Mouse (Mus musculus) gonadal fat pad, adult 2 months (tissue): ENCODE data around the gene Hist1h4c. TPM values are rescaled to one million over a fixed set of nuclear protein-coding genes. Genes with fewer than 3 reads are reported as not detected.
"Not testable (repeated sequence)": the region's sequence is repeated elsewhere in the genome, so short reads cannot be mapped to it uniquely, and the experiment has no call there.

Experiments
- DNase-seq: peaks from one replicate; pipeline ENCODE4 v3.0.0-alpha.2; 2012; ENCODE audit warnings: low read depth
- polyA plus RNA-seq: library from polyadenylated mRNA; depleted of rRNA; stranded (reverse); fragments of >200 nt; gene quantifications from 2 replicates; pipeline ENCODE4 v1.2.3, GENCODE M21; 2012; rRNA removed

The Hist1h4c gene
- 3.9 and 6.4 TPM in 2 replicates for polyA plus RNA-seq

- peak; percentile 94 for DNase-seq
Measured at GRCm38 (mm10) chr13:23698300-23698693, at the start of gene Hist1h4c. Hist1h4c (minus strand) TSS chr13:23698454.

DNA sequence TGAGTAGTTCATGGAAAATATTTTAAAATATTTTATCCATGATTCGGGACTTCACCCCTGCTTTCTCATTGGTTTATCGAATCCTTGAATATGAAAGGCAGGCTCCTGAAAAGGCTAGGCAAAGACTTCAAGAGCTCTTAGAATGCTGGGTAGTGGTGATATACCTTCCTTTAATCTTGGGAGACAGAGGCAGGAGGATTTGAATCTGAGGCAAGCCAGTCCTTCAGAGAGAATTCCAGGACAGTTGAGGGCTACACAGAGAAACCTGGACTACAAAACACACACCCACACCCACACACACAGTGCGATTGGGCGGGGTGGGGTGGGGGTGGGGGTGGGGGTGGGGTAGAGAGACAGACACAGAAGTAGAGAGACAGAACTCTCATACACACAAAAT lies 49.6 kb upstream of the Hist1h4c start:
- DNase-seq, result no peak

- no peak for DNase-seq
Measured at GRCm38 (mm10) chr13:23747081-23747891, 49.0 kb upstream of the Hist1h4c start.

DNA sequence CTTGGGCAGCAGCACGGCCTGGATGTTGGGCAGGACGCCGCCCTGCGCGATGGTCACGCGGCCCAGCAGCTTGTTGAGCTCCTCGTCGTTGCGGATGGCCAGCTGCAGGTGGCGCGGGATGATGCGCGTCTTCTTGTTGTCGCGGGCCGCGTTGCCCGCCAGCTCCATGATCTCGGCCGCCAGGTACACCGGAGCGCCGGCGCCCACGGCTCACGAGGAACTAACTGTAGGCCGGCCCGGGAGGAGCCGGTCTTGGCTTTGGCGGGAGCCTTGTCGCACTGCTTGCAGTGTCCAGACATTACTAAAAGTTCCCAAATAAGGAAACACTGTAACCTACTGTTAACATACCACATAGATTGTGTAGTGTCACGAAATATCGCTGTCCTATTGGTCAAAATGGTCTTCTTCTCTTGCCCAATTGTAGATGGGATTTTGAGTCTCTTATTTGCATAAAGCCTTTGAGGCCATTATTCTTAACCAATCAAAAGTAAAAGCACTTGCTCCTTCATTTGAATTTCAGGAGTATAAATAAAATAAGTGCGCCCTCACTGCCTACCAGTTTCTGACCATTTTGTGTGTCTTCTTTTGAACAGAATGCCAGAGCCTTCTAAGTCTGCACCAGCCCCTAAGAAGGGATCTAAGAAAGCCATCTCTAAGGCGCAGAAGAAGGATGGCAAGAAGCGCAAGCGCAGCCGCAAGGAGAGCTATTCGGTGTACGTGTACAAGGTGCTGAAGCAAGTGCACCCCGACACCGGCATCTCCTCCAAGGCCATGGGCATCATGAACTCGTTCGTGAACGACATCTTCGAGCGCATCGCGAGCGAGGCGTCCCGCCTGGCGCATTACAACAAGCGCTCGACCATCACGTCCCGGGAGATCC lies 48.2 kb upstream of the Hist1h4c start, which contains the start of gene Hist1h2bb:
Gene Hist1h2bb, plus strand, starts transcription at position 534 of the 880 bp plus-strand sequence.
- DNase-seq, result not testable (repeated sequence)

GRCm38 (mm10) chr13:23745381-23746161 lies 47.3 kb upstream of the Hist1h4c start, which contains the start of gene Hist1h3c:
Hist1h3c (minus strand) TSS chr13:23745602.
- DNase-seq, result no peak

- DNase-seq, result no peak
Measured at GRCm38 (mm10) chr13:23744421-23745380, 46.4 kb upstream of the Hist1h4c start.

- DNase-seq, result no peak
Measured at GRCm38 (mm10) chr13:23743963-23744362, 45.7 kb upstream of the Hist1h4c start.

GRCm38 (mm10) chr13:23743215-23743614 lies 45.0 kb upstream of the Hist1h4c start:
- DNase-seq, result no peak

DNA sequence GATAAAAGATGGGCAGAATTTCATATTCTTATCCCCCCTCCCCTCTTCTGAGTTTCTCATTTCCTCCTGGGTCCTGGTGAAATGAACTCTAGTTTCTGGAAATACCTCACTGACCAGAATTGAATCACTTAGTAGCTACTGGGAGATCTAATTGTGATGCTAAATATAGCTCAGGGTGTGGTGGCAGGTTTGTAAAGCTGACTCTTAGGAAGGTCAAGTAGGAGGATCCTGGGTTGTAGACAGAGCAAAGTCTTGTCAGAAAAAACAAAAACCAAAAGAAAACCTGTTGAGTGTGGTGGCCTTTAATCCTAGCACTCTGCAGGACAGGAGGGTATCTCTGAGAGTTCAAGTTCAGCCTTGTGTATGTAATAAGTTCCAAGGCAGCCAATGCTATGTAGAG lies 43.8 kb upstream of the Hist1h4c start:
- DNase-seq, result no peak

DNA sequence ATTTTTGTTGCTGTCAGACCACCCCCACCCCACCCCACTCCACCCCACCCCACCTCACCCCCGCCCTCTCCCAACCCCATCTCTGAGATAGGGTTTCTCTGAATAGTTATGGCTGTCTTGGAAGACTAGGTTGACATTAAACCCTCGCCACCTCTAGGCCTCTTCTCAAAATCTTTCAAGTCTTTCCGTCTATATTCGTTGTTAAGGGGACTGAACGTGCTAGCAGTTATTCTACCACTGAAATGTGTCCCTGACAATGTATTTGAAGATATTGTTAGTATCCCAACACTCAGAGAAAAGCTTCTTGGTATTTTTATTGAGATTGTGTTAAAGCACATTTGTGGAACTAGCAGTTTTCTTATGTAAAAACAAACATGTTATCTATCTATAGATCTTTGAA lies 42.7 kb upstream of the Hist1h4c start:
- DNase-seq, result no peak

- no peak for DNase-seq
Measured at GRCm38 (mm10) chr13:23740256-23740840, 42.1 kb upstream of the Hist1h4c start.

DNA sequence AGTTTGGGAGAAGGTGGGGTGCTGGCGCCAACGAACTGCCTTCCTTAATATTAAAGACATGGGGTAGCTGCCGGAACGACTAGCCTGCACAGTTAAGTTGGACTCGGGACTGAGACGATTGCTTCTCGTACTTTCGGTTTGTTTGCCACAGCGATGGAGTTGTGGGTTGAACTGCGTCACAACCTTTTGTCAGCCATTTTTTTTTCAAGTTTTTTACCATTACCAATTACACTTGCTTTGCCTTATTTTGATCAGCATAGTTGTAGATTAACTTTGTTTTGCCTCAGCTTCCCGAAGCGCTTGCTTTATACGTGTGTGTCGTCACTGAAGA lies 41.6 kb upstream of the Hist1h4c start:
- DNase-seq, result no peak

DNA sequence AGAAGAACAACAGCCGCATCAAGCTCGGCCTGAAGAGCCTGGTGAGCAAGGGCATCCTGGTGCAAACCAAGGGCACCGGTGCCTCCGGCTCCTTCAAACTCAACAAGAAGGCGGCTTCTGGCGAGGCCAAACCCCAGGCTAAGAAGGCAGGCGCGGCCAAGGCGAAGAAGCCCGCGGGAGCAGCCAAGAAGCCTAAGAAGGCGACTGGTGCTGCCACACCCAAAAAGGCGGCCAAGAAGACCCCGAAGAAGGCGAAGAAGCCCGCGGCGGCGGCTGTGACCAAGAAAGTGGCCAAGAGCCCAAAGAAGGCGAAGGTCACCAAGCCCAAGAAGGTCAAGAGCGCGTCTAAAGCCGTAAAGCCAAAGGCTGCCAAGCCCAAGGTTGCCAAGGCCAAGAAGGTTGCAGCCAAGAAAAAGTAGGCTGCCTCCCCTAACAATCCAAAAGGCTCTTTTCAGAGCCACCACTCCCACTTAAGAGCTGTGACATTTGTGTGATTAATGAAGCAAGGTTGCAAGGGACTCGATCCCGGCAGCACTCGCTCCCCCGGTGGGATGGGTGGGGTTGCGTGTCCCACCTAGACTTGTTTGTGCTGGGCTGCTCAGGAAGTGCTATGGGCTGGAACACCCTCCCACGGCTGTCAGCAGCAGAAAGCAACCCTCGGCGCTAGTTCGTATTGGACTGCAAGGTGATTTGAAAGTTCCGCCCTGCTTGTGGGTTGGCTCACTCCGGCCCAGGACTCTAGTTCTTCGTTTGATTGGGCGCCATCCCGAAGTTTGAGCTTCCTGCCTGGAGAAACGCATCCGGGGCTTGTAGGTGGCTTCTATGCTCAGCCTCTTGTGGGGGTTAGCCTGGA lies 41.0 kb upstream of the Hist1h4c start:
- DNase-seq, result no peak

- no peak for DNase-seq
Measured at GRCm38 (mm10) chr13:23738677-23739068, 40.4 kb upstream of the Hist1h4c start, which contains the start of gene Hist1h1c. Hist1h1c (plus strand) TSS chr13:23738808.

- DNase-seq, result no peak
Measured at GRCm38 (mm10) chr13:23738041-23738440, 39.8 kb upstream of the Hist1h4c start.

DNA sequence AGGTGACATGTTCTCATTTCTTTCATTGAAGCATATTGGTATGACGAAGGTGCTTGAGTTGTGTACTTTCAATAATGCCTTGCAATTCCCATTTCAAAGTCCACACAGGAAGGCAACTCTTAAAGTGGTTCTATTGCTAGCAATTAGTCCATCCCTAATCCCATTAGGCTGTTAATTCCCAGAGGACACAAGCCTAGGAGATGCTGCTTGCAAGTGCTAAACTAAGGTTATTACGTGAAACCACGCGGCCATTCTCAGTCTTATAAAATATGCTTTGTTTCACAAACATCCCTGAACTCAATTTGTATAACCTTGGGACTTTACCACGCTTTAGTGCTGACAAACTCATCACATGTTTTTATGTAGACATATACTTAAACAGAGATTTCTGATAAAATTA lies 38.8 kb upstream of the Hist1h4c start:
- DNase-seq, result no peak

- DNase-seq, result no peak
Measured at GRCm38 (mm10) chr13:23732156-23732804, 34.0 kb upstream of the Hist1h4c start.

- DNase-seq, result no peak
Measured at GRCm38 (mm10) chr13:23730479-23730878, 32.2 kb upstream of the Hist1h4c start.

DNA sequence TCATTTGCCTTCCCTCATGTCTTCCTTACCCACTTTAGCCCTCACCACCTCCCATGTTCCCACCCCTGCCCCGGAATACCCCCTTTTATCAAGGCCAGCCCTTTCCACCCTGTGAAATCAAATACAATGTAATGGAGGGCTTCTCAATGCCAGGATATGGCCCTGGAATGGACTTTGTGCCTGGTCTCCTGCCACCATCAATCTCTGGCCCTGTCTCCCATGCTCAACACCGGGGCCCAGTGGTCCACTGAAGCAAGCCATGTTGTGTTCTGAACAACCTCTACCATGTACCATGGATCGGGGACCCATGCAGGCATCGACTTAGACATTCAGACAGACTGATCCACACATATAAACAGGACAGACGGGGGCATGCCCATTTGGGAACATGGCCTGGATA lies 31.5 kb upstream of the Hist1h4c start:
- no peak for DNase-seq
